Comparison of ENCODE assay signal across 12 mouse cellular contexts in genomic region chr9:70366898-70367297, GRCm38 (mm10). TPM values are rescaled to one million over a fixed set of nuclear protein-coding genes. Genes with fewer than 3 reads are reported as not detected.
DNase-seq lines count a peak whose midpoint lies in the region; ATAC-seq lines count a peak whose summit lies in the region.
"Had no signal": no experiment of that assay in that cellular context is flagged by ENCODE, and none has a peak within 500 bp of the region (broad histone marks: within the 10 kb centered on the region; RNA-seq: fewer than 3 reads in every experiment).

No protein-coding gene starts in this region.

- ATAC-seq in hematopoietic stem cell, adult 5-6 weeks (replicated peaks in 1 of 2; ENCODE audit: insufficient read depth in 1 of 2, low FRiP score in 2 of 2, low TSS enrichment in 1 of 2, low read depth in 1 of 2, poor library complexity in 2 of 2, severe bottlenecking in 2 of 2), result peak; percentile 37 to 68; a peak in 3 of 4 replicates
- ATAC-seq: forebrain, embryonic 14.5 days; hindbrain, embryonic 16.5 days; Patski had no signal

- DNase-seq in layer of hippocampus, adult 9-11 months, result peak; percentile 72
- DNase-seq in layer of hippocampus, postnatal 36 days, result no peak
- DNase-seq in frontal cortex, postnatal 14 days (ENCODE audit: low spot score in 2 of 2), result peak; percentile 22 to 36
- DNase-seq in right cerebral cortex, postnatal 14 days, result peak; percentile 23
- no peak for DNase-seq in lung, postnatal 36 days
- DNase-seq in testis, postnatal 14 days (ENCODE audit: low spot score), result no peak
- DNase-seq: adrenal gland, adult 2 months; lung, postnatal 4 days had no signal

RNA-seq across cellular contexts. Expression of gene Ccnb2, which starts 54.4 kb away (rescaled TPM):
- 1 to 10 TPM; 1.3 to 2.1 TPM for total RNA-seq in layer of hippocampus, postnatal 36 days (2021)
- 61.5 and 68.2 TPM in 2 replicates for total RNA-seq in hematopoietic stem cell, adult 5-6 weeks (2017)

Comparison
In these comparisons a context has a peak if more than half of its experiments do, and no peak if none do; other contexts are left out.
1. DNase-seq: peak in layer of hippocampus, adult 9-11 months (single experiment), frontal cortex, postnatal 14 days (2 of 2) and right cerebral cortex, postnatal 14 days (single experiment); none in layer of hippocampus, postnatal 36 days (0 of 2), lung, postnatal 36 days (single experiment) and testis, postnatal 14 days (single experiment).
2. RNA of gene Ccnb2, which starts 54.4 kb away (total RNA-seq): 61.5 to 68.2 TPM in hematopoietic stem cell, adult 5-6 weeks; 1.3 to 2.1 TPM in layer of hippocampus, postnatal 36 days; every median in the first group is over 10 times any median in the second.